Mouse (Mus musculus) right cerebral cortex, postnatal 25 days (tissue): Measurements from ENCODE around the gene Sap30.
"Not testable (repeated sequence)": the region's sequence is repeated elsewhere in the genome, so short reads cannot be mapped to it uniquely, and the experiment has no call there.

ENCODE experiments used
- DNase-seq: peaks from one replicate; pipeline ENCODE4 v3.0.0; 2022

The Sap30 gene

DNA sequence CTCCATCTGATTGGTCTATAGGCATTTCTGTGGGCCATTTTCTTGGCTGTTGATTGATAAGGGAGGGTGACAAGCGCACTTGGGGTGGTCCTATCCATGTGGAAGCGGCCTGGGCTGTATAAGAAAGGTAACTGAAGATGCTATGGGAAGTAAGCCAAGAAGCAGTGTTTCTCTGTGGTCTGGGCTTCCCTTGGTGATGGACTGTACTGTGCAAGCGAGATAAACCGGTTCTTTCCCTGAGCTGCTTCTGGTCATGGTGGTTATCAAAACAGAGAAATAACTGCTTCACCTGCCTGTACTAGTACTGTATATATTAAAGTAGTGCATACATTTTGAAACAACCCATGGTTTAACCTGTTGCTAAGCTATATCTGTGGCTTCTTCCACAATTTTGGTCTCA is 4.2 kb upstream of the Sap30 start:
- no peak for DNase-seq

DNA sequence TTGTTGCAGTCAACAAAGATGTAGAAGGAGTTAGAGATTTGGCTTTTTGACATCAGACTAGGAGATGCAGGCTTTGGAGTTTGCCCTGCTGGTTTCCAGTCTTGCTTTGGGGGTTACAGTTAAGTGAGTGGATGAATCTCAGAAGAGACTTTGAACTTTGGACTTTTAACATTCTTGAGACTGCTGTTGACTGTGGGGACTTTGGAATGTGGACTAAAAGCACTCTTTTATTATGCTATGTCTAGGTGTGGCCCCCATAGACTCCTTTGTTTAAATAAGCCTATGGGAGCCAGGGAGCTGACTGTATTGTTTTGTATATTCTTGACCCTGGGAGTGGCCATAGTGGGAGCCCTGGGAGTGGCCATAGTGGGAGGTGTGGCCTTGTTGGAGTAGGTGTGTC is 2.2 kb upstream of the Sap30 start:
- no peak for DNase-seq

- DNase-seq = no peak
Measured at GRCm38 (mm10) chr8:57489366-57489765, 1.7 kb upstream of the Sap30 start.

- peak; percentile 23 for DNase-seq
Measured at GRCm38 (mm10) chr8:57488312-57488765, 679 bp upstream of the Sap30 start.

GRCm38 (mm10) chr8:57486491-57487440 is 894 bp downstream of the Sap30 start:
- DNase-seq = peak; percentile 59

- no peak for DNase-seq
Measured at GRCm38 (mm10) chr8:57480606-57481005, 7.1 kb downstream of the Sap30 start.

DNA sequence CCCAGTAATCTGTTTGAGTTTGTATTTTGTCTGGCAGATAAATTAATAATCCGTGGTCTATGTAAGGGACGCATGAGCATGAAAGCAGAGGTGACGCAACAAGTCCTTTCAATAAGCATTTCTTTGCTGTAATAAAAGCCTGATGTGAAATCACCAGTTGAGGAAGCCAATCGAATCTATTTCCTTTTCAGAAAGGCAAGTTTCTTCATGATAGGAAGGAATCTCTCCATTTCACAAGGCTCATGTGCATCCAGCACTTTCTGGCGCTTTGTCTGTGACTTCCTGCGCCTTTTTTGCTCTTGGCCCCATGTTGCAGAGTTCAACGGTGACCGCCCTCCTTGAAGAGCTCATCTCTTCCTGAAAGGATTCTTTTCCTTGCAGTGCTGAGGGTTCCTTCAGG is 8.0 kb downstream of the Sap30 start:
- DNase-seq = no peak

GRCm38 (mm10) chr8:57478406-57478805 is 9.3 kb downstream of the Sap30 start:
- no peak for DNase-seq

GRCm38 (mm10) chr8:57473751-57474150 is 13.9 kb downstream of the Sap30 start:
- no peak for DNase-seq

GRCm38 (mm10) chr8:57470863-57471262 is 16.8 kb downstream of the Sap30 start:
- no peak for DNase-seq

DNA sequence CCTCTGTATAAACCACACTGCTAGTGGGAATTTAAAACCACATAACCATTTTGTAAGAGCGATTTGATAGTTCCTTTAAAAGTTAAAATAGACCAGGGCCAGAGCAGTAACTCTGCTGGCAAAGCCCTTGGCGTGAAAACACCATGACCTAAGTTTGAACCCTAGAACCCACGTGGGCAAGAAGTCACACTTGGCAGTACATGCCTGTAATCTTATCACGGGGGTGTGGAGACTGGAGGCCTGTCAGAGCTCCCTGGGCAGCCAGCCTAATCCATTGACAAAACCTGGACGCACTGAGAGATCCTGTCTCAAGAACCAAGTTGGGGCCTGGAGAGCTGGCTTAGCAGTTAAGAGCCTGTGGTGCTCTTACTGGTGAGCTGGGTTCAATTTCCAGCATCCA is 19.0 kb downstream of the Sap30 start:
- no peak for DNase-seq

DNA sequence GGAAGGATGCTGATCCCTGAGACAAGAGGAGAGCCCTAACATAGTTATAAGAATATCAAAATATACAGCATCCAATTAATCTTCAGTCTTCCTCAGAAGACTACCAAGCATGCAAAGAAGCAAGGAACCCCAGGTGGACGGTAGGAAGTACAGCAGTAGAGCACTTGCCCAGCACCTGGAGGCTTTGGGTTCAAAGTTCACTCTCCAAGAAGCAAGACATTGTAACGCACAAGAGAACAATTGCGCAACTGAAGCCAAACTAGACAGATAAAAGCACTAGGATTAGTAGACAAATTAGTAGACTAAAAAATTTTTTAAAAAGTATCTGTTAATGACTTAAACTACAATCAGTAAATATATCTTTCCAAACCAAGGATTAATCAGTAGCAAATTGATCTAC is 23.9 kb downstream of the Sap30 start:
- DNase-seq = no peak

DNA sequence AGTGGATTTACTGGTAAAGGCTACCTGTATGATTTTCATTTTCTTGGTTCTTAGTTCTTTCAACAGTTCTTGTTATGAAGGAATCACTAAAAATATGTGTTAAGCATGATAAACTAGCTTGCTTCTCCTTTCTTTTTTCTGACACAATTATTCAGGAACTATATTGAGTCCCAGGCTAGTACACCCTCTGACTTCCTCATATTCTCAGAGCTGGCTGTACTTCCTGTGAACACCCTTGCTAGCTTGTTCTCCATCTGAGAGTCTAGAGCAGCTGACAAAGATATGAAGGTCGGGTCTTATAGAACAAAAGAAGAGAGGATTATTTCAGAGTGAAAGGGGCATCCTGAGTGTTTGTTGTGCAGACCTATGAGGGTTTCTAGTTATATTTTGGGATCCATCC is 24.8 kb downstream of the Sap30 start:
- no peak for DNase-seq

GRCm38 (mm10) chr8:57457942-57458341 is 29.7 kb downstream of the Sap30 start:
- DNase-seq = no peak

DNA sequence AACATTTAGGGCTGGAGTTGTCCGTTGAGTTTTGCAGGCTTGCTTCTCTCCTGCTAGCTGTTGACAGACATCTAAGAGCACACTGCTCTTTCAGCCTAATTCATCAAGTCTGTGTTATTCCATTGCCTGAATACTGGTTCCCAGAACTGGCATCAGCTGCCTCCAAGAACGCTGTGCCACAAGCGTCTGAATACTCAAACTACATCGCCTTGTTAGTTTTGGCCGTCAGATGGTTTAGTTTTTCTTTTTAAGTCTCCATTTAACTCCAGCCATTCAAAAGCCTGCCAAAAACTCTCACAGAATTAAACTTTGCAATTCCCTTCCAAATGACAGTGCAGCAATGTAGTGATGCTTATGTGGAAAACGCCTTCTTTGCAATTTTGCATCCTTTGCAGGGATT is 30.5 kb downstream of the Sap30 start:
- no peak for DNase-seq

DNA sequence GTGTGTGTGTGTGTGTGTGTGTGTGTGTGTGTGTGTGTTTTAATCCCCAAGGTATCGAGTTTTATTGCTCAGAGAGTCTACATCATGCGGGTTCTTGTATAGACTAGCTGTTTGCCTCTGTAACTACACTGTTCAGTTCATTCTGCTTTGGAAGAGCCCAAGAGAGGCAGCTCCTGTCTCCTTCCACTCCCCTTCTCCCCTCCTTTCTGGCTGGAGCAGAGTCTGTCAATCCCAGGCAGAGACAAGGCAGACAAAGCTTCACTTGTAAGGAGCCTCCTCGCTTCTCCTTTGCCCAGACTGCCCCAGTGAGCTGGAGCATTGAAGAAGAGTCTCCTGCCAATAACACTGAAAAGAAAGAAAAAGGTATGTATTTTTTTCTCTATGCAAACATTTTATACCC is 31.9 kb downstream of the Sap30 start, which contains the start of gene Scrg1:
Gene Scrg1 (plus strand): TSS at position 159 of the 400 bp plus-strand sequence.
- no peak for DNase-seq

DNA sequence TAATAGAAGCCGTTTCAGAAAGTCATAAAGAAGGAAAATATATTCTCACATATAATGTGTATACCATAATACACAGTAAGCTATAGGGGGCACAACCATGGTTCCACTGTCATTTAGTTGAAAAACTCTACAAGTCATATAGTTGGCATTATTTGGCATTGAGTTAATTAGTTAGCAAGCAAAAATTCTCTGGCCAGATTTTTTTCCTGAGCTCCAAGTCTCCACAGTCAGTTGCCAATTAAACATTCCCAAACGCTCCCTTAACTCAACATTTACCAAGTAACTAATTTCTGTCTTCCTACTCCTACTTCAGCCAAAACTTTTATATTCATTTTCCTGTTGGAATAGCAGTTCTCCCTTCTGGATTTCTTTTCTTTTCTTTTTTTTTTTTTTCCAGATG is 34.3 kb downstream of the Sap30 start:
- DNase-seq = no peak

DNA sequence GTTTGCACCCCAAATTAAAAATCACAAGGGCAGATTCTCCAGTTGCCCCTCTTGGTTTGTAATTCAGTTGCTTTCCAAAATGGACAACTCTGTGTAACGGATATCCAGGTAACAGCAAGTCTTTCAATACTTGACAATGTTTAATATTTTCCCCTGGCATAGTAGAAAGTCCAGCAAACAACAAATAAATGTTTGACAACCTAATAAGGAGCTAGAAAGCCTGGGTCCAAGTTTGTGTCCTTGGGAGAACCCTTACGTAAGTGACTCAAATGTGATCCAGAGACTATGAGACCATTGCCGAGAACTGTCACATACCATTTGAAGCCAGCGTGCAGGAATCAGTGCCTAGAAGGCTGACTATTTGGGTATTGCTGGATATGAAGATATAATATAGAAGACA is 35.8 kb downstream of the Sap30 start:
- DNase-seq = no peak

DNA sequence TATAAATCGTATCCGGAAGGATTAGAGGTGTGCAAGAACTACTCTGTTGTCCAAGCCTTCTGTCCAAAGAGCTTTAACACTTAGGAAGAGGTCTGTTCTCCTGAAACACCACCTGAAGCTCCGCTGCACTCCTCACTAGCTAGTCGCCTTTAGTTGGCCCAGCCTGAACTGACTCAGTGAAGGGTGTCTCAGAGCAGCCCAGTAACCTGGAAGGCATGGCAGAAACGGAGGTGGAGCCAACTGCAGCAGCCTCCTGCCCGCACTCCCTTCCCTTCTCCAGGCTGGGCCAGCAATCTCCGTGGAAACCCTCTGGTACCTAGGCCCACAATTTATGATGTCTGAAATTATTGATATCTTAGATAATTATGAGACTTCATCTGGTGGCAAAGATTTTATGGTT is 36.9 kb downstream of the Sap30 start:
- DNase-seq = no peak

DNA sequence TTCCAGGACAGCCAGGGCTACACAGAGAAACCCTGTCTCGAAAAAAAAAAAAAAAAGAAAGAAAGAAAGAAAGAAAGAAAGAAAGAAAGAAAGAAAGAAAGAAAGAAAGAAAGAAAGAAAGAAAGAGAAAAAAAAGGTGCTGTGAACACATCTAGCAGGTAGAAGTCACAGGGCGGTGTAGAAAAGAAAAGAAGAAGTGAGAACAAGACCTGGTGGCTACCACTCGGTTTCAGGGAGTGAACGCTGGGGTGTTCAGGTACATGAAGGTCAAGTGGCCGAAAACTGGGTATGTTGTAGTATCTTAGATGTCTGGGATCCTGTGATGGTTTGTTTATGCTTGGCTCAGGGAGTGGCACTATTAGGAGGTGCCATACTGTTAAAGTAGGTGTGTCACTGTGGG is 41.8 kb downstream of the Sap30 start:
- DNase-seq = not testable (repeated sequence)

DNA sequence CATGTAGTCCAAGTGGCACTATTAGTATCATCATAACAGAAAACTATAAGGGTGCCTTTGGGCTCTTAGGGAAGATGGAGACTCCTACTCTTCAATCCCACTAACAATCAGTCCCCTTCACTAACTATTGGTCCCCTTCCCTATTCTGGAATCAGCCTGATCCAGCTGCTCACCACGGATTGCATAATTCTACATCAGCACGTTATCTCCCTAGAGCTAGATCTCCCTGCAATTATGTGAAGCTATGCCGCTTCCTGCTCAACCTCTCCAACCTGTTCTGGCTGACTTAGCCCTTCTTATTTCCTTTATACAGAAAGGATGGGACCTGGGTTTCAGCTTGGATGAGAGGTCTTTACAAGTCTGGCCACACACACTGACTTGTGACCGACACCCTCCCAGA is 44.4 kb downstream of the Sap30 start:
- no peak for DNase-seq

- no peak for DNase-seq
Measured at GRCm38 (mm10) chr8:57441556-57441955, 46.1 kb downstream of the Sap30 start.

DNA sequence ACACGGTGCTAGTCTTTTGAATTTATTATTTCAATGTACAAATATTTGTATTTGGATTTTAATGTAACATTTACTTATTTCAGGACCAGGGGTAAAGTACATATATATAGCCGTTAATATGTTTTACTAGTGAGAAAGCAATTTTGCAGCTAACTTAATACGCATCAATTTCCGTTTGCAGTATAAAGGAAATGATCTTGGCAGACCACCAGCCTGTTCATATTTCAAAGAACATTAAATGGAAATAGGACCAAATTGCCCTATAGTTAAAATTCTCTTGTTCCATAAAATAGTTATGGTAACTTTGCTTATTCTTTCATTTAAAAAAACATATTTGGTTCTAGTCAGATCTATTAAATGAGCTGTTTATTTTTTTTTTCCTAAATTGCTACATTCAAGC is 46.5 kb downstream of the Sap30 start:
- DNase-seq = no peak

- no peak for DNase-seq
Measured at GRCm38 (mm10) chr8:57436437-57436796, 51.2 kb downstream of the Sap30 start.
